Mouse (Mus musculus) heart, adult 8-10 months (tissue): ENCODE measurements at regions not wholly inside any gene's neighbourhood (a gene's known extent, or its start where the extent isn't known, plus 50 kb on each side); places are given as distances from the start of the nearest gene placed in this dataset.
A peak's percentile ranks its signal among the peaks of the same experiment; 100 is the strongest.
"Not testable (repeated sequence)": the region's sequence is repeated elsewhere in the genome, so short reads cannot be mapped to it uniquely, and the experiment has no call there.

Experiments
- DNase-seq: peaks from one replicate; pipeline ENCODE4 v3.0.0; 2022; ENCODE audit warnings: low spot score

DNA sequence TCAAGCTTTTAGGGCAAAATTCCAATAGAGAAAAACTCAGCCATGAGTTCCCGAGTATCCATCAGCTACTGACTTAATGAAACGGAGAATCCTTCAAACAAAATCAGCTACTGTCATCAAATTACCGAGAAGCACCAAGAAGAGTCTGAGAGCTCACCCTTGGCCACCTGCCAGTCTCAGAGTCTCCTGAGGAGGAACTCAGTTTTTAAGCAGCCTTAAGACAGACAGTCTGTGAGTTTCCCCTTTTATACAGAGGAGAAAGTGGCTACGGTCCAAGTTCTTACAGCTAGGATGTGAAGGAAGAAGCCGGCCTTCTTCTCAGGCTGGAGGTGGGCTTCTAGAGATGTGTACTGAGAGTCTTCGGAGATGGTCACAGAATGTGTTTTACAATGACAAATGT is 262.8 kb downstream of the Diras2 start:
- DNase-seq = peak; percentile 24

DNA sequence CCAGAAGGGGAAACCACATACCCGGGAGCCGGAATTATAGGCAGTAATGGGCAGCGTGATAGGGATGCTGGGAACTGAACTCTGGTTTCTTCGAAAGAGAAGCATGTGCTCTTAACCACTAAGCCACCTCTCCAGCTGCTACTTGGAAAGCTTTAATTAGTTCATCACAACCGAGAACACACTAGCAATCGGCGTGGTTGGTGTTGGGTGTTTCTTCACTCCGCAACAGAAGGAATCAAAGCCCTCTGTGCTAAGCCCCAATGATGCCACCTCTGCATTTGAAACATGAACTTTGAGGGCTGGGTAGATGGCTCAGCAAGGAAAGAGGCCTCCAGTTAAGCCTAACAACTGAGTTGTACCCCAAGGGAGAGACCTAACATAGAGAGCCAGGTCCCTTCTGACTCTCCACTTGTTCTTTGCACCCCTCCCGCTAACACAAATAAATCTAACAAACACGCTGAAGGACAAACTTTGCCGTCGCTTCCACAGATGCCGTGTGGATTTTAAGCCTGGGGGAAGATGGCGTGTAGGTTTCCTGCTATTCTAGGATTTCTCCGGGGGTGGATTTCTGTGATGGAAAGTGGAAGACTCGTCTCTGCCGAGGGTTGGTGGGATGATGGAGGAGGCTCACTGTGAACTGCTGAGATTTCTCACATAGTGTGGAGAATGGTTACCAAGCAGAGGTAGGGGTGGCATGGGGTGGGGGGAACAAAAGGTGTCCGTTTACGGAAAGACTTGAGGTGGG is 257.4 kb downstream of the Diras2 start:
- DNase-seq = no peak

DNA sequence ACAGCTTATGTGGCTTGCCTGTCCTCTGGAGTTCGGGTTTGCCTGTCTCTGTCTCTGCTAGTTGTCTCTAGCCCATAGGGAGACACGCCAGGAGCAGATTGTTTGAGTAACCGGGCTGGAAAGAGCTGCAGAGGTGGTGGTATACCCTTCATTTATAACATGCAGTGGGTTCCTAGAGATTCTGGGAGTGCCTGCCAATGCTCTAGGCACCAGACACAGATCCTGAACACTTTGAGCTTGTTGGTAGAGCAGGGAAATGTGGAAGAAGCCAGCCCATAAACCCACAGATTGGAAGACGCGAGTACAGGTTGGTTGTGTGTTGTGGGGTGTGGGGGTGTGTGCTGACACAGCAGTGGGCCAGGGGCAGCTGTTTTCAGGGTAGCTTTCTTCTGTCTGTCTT is 255.9 kb downstream of the Diras2 start:
- DNase-seq = no peak

DNA sequence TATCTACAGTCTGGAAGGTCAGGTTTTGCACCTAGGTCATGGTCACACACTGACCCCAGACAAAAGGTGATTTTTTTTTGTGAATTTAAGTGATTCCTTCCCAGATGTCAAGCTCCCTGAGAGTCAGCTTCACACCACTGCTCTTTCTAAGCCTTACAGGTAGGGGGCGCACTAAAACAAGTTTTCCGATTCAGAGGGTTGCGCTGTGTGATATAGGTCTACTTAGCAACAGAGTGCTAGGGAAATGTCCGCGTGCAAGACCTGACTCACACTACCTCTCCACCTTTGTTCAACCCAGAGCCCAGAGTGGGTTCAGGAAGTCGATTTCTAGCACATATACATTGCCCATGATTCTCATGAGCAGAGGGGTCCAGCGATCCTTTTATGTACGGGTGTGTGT is 255.4 kb downstream of the Diras2 start:
- no peak for DNase-seq

DNA sequence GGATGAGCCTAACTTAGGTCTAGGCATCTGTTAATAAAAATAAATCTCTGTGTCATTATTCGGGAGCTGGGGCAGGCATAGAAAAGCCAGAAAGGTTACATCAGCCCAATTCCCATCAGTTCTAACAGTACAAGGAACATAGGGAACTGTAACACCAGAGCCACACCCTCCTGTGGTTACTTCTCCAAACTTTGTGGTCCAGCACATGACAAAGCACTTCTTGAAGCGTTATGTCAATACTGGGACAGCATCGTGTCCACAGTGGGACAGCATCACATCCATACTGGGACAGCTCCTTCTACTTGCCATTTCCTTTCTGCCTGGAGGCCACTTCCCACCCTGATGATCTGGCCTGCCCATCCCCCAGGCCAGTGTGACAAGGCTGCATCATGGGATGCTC is 253.9 kb downstream of the Diras2 start:
- no peak for DNase-seq

DNA sequence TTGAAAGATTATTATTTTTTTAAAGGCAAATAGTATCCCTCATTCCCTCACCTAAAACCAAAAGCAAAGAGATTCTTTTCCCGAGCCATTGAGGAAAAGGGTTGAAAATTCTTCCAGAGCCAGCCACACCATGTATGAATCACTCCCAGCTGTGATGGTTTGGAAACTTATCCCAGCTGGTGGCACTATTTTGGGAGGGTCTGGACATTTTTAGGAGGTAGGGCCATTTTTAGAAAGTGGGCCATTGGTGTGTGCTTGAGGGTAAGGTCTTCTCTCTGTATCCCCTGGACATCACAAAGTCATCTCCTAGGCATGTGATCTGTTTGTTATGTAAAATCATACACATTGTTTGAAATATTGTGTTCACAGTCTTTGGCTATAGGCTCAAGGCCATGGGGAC is 252.2 kb downstream of the Diras2 start:
- no peak for DNase-seq

DNA sequence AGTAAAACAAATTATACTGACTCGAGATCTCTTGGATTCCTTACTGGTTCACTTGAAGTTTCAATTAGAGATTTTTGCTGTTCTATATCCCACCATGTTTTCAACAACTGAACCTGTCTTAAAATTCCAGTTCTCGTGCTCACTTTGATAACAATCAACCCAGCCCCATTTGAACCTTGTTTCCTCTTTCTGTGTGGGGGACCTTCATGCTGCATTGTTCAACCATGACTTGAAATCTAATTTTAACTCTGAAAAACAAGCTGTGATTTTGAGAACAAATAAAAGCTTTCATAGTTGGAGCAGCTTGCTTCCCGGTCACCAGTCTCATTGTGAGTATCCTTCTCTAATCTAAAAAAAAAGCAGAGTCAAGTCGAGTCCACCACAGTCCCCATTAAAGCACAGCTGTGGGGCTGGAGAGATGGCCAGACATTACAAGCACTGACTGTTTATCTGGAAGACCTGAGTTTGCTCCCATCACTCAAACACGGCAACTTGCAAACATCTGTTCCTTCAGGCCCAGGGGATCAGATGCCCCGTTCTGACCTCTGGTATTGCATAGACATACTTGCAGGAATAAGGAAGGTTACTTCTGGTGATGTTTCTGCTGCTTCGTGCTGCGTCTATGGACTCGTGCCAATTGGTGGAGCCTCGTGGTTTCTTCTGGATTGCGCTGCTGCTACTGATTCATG is 251.7 kb downstream of the Diras2 start:
- DNase-seq = no peak

DNA sequence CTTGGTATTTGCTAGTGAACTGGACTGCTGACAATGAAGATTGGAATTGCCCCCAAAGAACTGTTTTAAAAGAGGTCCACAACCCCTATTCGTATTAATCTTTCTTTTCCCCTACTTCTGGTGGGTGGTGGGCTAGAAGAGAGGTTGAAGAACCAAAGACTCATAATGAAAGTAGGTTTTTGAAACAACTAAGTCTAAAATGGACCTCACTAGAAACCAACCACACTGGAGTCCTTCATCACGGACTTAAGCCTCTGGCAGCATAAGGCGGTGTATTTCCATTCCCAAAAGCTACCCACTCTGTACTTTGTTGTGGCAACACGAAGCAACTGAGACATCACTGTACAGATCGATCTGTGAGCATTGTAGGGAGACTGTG is 251.1 kb downstream of the Diras2 start:
- no peak for DNase-seq

DNA sequence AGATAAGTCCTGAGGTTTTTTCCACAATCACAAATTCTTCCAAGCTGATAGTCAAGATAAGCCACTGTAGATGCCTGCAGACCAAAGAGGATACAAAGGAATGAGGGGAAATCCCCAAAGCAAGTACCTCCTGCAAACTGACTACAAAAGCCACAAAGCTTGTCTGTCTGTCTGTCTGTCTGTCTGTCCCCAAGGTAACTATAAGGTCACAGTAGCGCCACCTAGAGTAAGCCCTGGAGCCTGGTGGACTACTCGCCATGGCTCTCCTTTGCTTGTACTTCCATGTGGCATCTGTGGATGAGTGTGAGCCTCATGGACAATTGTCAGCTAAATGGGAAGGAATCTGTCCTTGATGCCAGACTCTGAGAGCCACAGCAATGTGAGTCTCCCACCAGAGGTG is 249.8 kb downstream of the Diras2 start:
- DNase-seq = no peak

DNA sequence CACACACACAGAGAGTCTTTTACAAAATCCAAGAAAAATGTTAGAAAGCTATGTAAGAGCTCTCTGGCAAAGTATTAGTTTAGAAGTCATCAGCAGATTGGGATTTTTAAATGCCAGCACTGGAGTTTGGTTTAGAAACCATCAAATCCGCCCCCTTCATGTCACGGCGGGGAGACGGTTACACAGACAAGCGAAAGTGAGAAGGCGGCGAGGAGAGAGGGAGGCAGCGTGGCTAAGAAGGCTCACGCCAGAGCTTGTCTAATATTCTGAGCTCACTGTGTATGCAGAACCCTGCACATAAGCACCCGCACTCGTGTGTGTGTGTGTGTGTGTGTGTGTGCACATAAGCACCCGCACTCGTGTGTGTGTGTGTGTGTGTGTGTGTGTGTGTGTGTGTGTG is 248.6 kb downstream of the Diras2 start:
- no peak for DNase-seq

DNA sequence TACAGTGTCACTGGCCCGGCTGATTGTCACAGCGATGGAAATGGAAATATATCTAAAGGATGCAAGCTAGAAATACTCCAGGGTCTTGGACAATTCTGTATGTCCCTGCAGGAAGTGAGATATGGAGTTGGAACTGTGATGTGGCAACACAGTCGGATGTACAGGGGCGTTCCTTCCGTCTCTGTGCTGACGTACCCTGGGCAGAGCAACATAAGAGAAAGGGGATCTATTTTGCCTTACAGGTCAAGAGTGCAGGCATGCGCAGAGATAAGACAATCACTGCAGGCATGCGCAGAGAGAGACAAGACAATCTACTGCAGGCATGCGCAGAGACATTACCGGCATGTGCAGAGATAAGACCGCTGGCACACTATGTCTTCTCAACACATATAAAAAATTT is 247.6 kb downstream of the Diras2 start:
- DNase-seq = peak; percentile 16

DNA sequence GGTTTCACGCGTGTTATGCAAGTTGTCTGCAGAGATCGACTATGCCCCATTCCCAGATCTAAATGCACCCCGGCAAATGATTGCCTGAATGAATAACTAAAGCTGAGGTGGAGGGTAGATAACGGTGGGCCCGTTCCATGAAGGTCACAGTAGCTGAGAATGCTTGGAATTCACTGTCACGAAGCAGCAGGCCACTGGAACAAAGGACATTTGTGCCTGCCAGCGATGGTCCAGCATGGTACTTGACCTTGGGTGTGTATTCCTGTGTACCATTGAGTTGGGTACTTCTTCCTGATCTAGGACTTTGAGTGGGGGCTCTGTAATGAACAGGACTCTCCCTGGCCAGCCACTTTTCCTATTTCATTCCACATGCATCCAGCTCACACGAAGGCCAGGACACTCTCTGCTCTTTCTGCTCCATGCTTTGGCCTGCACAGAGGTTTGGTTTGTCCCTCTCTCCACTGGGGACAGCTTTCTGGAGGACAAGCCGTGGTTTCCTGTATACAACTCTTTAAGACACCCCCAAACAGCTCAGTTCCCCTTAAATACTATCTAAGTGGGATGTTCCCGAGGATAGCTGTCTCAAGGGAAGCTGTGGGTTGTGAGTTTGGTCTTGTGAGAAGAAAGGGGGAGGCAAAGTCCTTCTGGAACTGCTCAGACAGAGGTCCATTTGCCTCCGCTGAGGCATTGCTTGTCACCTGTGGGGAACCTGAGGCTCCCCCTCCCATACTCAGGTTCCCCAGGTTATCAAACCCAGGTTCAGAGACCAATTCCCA is 246.9 kb downstream of the Diras2 start:
- DNase-seq = no peak

DNA sequence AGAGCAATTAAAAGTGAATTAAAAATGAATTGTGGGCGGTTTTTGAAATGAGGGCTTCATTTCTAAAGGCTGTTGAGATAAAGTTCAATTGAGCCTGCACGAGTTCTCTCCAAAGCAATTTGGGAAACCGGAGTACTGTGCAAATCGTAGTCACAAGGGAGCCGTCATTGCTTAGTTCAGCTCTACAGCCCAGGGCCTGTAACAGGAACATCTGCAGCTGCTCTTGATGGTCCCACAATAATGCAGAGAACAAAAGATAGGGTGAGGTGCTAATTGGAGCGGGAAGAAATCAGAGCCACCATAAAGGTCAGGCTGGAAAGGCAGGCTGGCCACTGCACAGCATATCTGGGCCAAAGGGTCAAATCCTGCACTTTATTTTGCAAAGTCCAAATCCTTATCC is 242.7 kb downstream of the Diras2 start:
- no peak for DNase-seq

DNA sequence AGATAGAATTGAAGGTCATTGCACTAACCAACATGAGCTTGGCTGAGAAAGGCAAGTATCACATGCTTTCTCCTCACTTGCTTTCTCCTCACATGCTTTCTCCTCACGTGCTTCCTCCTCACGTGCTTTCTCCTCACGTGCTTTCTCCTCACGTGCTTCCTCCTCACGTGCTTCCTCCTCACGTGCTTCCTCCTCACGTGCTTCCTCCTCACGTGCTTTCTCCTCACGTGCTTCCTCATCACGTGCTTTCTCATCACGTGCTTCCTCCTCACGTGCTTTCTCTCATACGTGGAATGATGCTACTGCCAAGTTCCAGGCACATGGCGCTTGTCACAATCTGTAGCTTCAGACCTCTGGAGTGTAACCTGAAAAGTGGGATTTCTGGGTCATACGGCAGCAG is 235.2 kb downstream of the Diras2 start:
- DNase-seq = no peak

DNA sequence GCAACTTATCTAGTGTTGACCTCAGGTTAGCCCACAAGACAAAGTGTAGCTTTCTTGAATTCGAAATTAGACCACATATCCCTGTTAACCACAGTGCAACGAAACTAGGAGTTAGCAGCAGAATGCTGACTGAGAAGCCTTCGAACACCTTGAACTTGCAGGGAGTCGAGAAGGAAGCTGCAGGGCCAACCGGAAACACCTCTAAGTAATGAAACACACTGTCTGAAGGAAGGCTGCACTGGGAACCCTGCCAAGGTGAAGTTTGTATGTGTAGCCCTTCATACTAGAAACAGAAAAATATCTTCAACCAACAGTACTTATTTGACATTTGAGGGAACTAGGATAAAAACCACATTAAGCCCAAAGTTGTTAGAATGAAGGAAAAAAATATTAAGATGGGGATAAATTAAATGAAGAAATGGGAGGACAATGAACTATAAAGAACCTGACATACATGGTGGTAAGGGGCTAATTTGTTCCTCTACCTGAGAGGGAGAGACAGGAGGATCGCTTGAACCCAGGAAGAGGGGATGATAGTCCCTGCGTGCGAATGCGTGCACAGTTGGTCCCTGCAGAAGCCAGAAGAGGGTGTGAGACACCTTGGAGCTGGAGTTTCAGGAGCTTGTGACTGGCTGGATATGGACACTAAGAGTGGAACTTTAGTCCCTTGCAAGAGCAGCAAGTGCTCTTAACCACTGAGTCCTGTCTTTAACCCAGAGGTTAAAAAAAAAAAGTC is 234.4 kb downstream of the Diras2 start:
- DNase-seq = no peak

DNA sequence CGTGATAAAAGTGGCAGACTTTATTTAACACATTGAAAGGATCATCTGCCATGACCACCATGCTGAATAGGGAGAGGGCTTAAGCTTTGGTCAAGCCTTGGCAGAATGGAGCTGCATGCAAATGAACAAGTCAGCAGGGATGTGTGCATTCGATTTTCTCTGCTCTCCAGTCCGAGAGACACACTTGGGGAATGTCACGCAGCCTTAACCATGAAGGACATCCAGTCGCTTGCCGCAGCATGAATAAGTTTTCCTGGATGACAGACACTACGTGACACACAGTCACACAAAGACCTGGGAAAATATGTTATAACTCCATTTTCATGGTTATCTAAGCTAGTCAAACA is 233.8 kb downstream of the Diras2 start:
- DNase-seq = no peak

DNA sequence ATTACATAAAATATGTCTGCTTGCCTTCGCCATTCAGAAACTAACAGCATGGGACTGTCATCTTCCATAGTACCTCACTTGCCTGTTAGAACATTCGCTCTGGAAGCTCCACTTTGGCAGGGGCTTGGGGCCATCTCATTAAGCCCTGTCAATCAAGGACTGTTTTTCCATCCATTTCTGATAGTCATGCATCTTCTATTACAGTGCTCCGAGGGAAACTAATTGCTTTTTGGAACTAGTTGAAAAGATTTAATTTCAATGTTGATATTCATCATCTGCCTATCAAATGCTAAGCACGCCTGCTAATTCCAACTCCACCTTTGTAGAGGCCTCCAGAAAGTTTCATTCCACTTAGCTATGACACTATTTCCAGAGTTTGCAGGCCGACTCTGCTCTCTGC is 232.7 kb downstream of the Diras2 start:
- DNase-seq = no peak

DNA sequence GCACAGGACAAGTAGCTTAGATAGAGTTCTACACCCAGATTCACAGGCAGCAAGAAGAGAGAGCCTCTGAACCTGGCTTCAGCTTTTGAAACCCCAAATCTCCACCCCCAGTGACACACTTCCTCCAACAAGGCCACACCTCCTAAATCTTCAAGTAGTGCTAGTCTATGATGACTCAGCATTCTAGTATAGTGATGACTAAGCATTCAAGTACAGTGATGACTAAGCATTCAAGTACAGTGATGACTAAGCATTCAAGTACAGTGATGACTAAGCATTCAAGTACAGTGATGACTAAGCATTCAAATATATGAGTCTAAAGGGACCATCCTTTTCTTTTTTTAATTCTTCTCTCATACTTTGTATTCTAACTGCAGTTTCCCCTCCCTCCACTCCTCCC is 225.8 kb downstream of the Diras2 start:
- not testable (repeated sequence) for DNase-seq

DNA sequence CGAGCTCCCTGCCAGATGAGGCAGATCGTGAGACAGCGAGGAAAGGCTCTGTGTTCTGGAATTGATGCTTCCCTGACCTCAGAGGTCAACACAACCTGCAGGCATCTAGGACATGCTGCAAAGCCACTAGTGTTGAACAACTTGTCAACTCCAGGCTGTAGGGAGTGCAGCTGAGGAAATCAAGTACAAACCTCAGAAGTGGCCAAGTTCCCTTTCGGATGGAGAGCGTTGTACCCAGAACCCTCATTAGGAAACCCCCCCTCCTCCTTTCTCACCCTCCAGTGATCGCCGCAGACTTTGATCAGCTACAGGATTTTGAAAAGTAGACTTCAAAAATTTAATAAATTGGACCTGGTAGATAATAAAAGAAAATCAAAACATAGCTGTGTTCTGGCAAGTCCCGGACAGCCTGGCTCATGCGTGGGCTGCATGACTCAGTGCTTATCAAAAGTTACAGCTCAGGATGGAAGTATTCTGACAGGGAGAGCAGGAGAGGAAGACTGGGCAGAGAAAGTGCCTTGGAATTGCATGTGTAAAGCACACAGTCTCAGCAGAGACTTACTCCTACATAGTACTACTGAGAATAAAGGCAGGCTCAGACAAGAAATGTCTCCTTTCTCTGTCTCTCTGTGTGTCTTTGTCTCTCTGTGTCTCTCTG is 224.2 kb downstream of the Diras2 start:
- peak; percentile 20 for DNase-seq

DNA sequence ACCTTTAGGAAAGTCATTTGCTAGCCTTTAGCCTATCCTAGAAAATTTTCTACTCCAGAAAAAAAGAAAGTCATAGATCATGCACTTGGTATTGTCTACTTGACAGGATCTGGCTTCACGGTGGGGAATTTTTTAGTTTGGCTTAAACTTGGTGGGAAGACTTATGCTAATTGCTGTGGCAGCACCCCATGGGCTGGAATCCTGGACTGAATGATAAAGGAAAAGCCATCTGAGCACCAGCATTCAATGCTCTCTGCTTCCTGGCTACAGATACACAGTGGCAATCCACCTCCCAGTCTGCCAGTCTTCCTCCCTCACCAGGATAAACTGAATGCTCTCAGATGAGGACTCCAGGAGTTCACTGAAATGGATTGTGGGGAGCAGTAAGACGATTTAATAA is 220.1 kb downstream of the Diras2 start:
- DNase-seq = no peak

DNA sequence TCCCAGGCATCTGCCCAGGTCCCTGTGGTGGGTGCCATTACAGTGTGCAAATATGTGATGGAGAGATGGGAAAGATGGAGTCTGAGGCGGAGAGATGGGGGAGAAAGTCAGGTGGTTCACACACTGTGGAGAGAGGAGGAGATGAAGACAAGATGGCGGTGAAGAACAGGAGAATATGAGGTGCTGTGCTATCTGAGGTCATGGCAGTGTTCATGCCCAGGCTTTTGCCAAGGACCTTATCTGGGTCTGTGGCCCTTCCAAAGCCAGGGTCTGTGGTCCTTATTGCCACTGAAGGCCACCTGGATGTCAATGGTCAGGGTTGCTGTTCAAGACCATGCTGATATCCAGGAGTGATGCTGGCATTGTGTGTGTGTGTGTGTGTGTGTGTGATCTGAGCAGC is 212.8 kb downstream of the Diras2 start:
- DNase-seq = no peak

DNA sequence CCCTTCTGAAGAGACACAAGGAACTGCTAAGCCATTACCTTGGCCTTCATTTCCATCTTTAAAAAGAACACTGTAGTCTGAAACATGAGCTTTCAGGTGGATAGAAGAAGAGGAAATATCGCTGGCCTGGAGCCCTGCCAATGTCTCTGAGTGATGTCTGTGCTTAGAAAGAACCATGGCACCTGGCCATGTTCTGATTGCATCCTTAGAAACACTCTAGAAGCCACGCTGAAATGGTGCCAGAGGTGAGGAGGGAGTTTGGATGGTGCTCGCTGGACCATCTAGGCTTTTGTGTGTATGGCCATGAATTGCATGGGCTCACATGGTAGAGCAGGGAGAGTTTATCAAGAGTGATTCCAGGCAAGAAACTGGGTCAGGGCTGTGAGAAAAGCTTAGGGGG is 207.4 kb downstream of the Diras2 start:
- DNase-seq = no peak
